Mouse (Mus musculus) bone marrow macrophage, adult 2 months (primary cell): ENCODE measurements at regions not wholly inside any gene's neighbourhood (a gene's known extent, or its start where the extent isn't known, plus 50 kb on each side); places are given as distances from the start of the nearest gene placed in this dataset.

Experiments used
- CTCF ChIP-seq: IDR thresholded peaks from 2 replicates; pipeline ENCODE4 v1.5.1; 2012; ENCODE audit warnings: low read depth, mild to moderate bottlenecking, low read length, moderate library complexity
- POLR2A ChIP-seq: IDR thresholded peaks from 2 replicates; pipeline ENCODE4 v1.6.1; 2012; ENCODE audit warnings: mild to moderate bottlenecking, low read depth, low read length, borderline replicate concordance

GRCm38 (mm10) chr9:69566996-69567395, 113.6 kb downstream of the Anxa2 start:
- no peak for TF ChIP-seq CTCF
- TF ChIP-seq POLR2A, result no peak
